Mouse (Mus musculus) kidney, embryonic 16.5 days (tissue): ENCODE data around the gene Pla2g12b. TPM values are rescaled to one million over a fixed set of nuclear protein-coding genes. Genes with fewer than 3 reads are reported as not detected.
"Not testable (repeated sequence)": the region's sequence is repeated elsewhere in the genome, so short reads cannot be mapped to it uniquely, and the experiment has no call there.

ENCODE experiments used
- ATAC-seq: fragments of 200-750 bp; cut with Nextera tagmentation; 2 replicates; pipeline ENCODE4 v1.8.0; 2017; ENCODE audit warnings: moderate TSS enrichment; ENCODE audit not compliant: low FRiP score, low TSS enrichment
- H3K27ac ChIP-seq: fragments of 300-500 bp; sonication (generic); 2 replicates; pipeline ENCODE4 v1.5.1; 2014; ENCODE audit warnings: low read length
- H3K27me3 ChIP-seq: fragments of 300-500 bp; sonication (generic); 2 replicates; pipeline ENCODE4 v1.6.1; 2014; ENCODE audit warnings: low read length, control low read depth, mixed read lengths; ENCODE audit not compliant: insufficient read depth
- H3K36me3 ChIP-seq: fragments of 300-500 bp; sonication (generic); 2 replicates; pipeline ENCODE4 v1.6.1; 2014; ENCODE audit warnings: low read length, control low read depth, mixed read lengths; ENCODE audit not compliant: insufficient read depth
- H3K4me1 ChIP-seq: fragments of 300-500 bp; sonication (generic); 2 replicates; pipeline ENCODE4 v1.6.1; 2014; ENCODE audit warnings: low read length, control low read depth, mixed read lengths; ENCODE audit not compliant: insufficient read depth
- H3K4me2 ChIP-seq: fragments of 300-500 bp; sonication (generic); replicated peaks from 2 replicates; pipeline ENCODE4 v1.6.1; 2014; ENCODE audit warnings: low read depth, low read length
- H3K4me3 ChIP-seq: fragments of 300-500 bp; sonication (generic); 2 replicates; pipeline ENCODE4 v1.5.1; 2014; ENCODE audit warnings: mild to moderate bottlenecking, low read length
- H3K9ac ChIP-seq: fragments of 300-500 bp; sonication (generic); replicated peaks from 2 replicates; pipeline ENCODE4 v1.6.1; 2014; ENCODE audit warnings: low read length
- H3K9me3 ChIP-seq: fragments of 300-500 bp; sonication (generic); 2 replicates; pipeline ENCODE4 v1.6.1; 2016; ENCODE audit warnings: low read length, control low read depth
- WGBS: fragments of 180-500 bp; shearing (Covaris S2); extraction: QIAGEN DNeasy Blood & Tissue Kit; methylation state at CpG from one replicate; pipeline ENCODE4 v1.1.7; 2014; 5-methylcytosine and 5-hydroxymethylcytosine counted together
- polyA plus RNA-seq: library from polyadenylated mRNA; unstranded; fragments of >200 nt; fragmentation: Nextera tagmentation; extraction: Ambion mirVana; gene quantifications from 2 replicates; pipeline ENCODE4 v1.2.1, GENCODE M21; 2015

Gene Pla2g12b
- polyA plus RNA-seq, 1 experiment from 2014 or later: 0.44 TPM

DNA sequence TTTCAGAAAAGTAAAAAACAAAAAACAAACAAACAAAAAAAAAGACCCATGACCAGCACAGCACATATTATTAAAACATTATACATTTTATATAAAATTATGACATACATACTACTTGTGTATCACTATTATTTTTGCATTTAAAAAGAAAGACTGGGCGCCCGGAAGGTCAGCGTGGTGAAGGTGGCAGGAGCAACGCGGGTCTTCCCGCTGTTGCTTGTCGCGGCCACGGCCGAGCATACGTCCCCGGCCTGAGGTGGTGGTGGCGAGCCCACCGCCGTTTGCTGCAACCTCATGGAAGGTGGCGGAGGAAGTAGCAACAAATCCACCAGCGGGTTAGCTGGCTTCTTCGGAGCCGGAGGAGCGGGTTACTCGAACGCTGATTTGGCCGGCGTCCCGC, 8.0 kb upstream of the Pla2g12b start, which contains the start of gene Gm10273:
Gene Gm10273 (plus strand): TSS at position 172 of the 400 bp plus-strand sequence.
- not testable (repeated sequence) for H3K9me3 ChIP-seq, H3K27ac ChIP-seq, H3K9ac ChIP-seq, ATAC-seq, H3K36me3 ChIP-seq, H3K4me3 ChIP-seq, H3K27me3 ChIP-seq, H3K4me2 ChIP-seq, H3K4me1 ChIP-seq
- WGBS: 92% methylated on average over 9 of the region's 25 CpGs

DNA sequence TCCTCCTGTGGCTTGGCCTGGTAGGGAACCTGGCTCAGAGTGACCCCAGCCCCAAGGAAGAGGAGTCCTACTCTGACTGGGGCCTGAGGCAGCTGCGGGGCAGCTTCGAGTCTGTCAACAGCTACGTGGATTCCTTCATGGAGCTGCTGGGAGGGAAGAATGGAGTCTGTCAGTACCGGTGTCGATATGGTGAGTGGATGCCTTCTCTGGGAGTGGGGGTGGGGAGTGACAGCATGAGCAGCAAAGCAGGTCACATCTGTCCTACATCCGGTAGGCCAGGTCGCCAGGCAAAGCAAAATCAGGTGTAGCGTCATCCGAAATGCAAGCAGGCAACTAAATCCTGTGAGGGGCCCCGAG, 311 bp downstream of the Pla2g12b start:
- no peak overlapping the region for H3K4me3 ChIP-seq
- no peak overlapping the region for H3K27ac ChIP-seq
- no peak for ATAC-seq
- no peak overlapping the region for H3K4me2 ChIP-seq
- WGBS: 83% methylated on average over 10 of the region's 10 CpGs
- no peaks in the 10 kb centered on the region for H3K27me3 ChIP-seq
- H3K36me3 ChIP-seq: no peaks in the 10 kb centered on the region
- H3K4me1 ChIP-seq: peaks cover 9% of the 10 kb centered on the region; the same call in 1 of the 2 replicates
- H3K9me3 ChIP-seq: no peaks in the 10 kb centered on the region
- H3K9ac ChIP-seq: 0 out of 2 replicates have a peak overlapping the region, but pooled peaks have one; percentile 31

DNA sequence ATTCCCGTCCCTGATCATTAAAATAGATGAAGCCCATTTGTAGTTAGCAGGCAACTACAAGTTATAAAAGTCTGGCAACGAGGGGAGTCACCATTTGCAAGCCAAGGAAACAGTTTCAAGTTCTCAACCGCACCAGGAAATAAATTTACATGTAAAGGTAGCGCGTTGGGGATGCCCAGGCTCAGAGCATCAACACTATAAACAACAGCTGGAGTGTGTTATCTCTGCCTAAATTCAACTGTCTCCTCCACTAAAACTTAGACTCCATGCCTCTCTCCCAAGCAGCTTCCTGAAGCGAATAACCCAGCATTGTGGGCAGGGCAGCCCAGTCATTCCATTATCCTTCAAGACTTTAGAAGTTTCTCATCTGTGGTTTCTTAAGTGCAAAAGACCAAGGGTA, 5.0 kb downstream of the Pla2g12b start:
- Histone ChIP-seq H3K27me3 (no peaks in the 10 kb centered on the region), H3K9ac (no peak overlapping the region), H3K36me3 (no peaks in the 10 kb centered on the region), H3K9me3 (no peaks in the 10 kb centered on the region), H3K4me2 (peak overlapping the region; percentile 19; the same call in 1 of the 2 replicates), H3K4me3 (no peak overlapping the region), H3K27ac (no peak overlapping the region), H3K4me1 (peaks cover 13% of the 10 kb centered on the region; the same call in 1 of the 2 replicates)
- ATAC-seq: peak; percentile 62; the same call in 1 of the 2 replicates
- 15% methylated on average over 6 of the region's 6 CpGs for WGBS

DNA sequence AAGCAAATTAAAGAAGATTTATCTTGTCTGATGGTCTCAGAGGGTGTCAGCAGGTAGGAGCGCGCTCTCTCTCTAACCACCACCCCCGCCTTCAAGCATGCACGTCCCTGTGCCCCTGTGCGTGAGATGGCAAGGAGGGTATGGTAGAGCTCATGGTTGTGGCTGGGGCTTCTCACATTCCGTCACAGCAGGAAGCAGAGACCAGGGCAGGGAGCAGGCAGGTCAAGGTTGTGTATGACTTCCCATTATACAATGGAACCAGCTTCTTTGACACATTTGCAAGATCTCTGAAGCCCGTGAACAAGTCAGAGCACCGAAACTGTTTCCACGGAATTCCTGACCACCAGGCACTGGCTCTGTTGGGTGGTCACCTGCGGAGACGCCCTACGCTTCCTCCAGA, 6.8 kb downstream of the Pla2g12b start:
- 54% methylated on average over 12 of the region's 12 CpGs for WGBS
- peaks cover 13% of the 10 kb centered on the region; the same call in 1 of the 2 replicates for H3K4me1 ChIP-seq
- H3K9me3 ChIP-seq: peaks cover 3% of the 10 kb centered on the region; the same call in 1 of the 2 replicates
- no peak for ATAC-seq
- H3K9ac ChIP-seq: no peak overlapping the region
- H3K27me3 ChIP-seq: no peaks in the 10 kb centered on the region
- no peaks in the 10 kb centered on the region for H3K36me3 ChIP-seq
- H3K4me3 ChIP-seq: no peak overlapping the region
- H3K27ac ChIP-seq: no peak overlapping the region
- no peak overlapping the region for H3K4me2 ChIP-seq

DNA sequence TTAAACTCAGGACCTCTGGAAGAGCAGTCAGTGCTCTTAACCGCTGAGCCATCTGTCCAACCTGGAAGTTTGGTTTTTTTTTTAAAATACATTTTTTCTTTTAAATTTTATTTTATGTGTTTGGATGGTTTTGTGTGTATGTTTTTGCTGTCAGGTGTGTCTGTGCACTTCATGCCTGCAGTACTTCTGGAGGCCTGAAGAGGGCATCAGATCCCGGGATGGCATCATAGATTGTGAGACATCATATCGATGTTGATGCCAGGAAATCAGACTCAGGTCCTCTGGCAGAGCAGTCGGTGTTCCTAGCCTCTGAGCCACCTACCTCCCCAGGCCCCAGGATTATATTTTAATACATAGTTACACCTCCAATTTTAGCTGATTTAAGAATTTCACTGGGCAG, 10.3 kb downstream of the Pla2g12b start:
- 92% methylated on average over 4 of the region's 4 CpGs for WGBS
- H3K27me3 ChIP-seq: no peaks in the 10 kb centered on the region
- H3K9ac ChIP-seq: no peak overlapping the region
- no peak overlapping the region for H3K4me2 ChIP-seq
- no peaks in the 10 kb centered on the region for H3K36me3 ChIP-seq
- H3K9me3 ChIP-seq: peaks cover 3% of the 10 kb centered on the region; the same call in 1 of the 2 replicates
- 0 out of 2 replicates have a peak, but pooled peaks cover 4% of the 10 kb centered on the region for H3K4me1 ChIP-seq
- H3K4me3 ChIP-seq: no peak overlapping the region
- no peak for ATAC-seq
- no peak overlapping the region for H3K27ac ChIP-seq

DNA sequence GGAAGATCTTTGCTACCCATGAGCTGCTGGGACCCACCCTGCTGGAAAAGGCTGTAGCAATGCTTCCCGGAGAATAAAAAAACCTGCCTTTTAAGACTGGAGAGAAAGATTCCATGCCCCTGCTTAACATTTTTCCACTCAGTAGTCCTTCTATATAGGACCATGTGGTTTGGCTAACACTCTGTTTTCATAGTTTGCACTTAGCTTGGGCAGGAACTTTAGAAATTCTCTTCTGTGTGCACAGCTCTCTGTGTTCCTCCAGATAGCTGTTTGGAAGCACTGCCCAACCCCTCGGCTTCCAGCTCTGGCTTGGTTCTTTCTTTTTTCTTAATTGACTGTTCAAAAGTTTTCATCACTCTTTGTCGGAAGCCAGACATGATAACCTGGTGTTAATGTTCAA, 13.2 kb downstream of the Pla2g12b start:
- 87% methylated on average over 3 of the region's 3 CpGs for WGBS
- no peaks in the 10 kb centered on the region for H3K36me3 ChIP-seq
- no peaks in the 10 kb centered on the region for H3K27me3 ChIP-seq
- no peaks in the 10 kb centered on the region for H3K4me1 ChIP-seq
- H3K4me3 ChIP-seq: no peak overlapping the region
- no peak overlapping the region for H3K4me2 ChIP-seq
- no peak for ATAC-seq
- no peak overlapping the region for H3K27ac ChIP-seq
- peaks cover 3% of the 10 kb centered on the region; the same call in 1 of the 2 replicates for H3K9me3 ChIP-seq
- no peak overlapping the region for H3K9ac ChIP-seq

DNA sequence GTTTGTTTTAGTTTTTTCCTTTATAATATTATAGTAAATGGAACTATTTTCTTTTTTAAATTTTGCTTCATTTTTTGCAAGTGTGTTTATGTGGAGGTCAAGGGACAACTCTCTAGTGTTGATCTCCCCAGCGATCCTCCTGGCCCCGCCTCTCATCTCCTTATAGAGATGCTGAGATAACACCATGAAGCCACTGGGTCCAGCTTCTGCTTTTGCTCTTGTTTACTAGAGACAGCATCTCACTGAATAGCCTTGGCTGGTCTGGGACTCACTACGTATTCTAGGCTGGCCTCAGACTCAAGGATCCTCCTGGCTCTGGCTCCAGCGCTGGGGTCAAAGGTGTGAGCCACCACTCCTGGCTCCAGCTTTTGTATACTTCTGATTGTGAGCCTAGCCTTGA, 16.1 kb downstream of the Pla2g12b start:
- Histone ChIP-seq H3K36me3 (no peaks in the 10 kb centered on the region), H3K4me1 (peaks cover 7% of the 10 kb centered on the region), H3K27ac (no peak overlapping the region), H3K9me3 (no peaks in the 10 kb centered on the region), H3K4me3 (no peak overlapping the region), H3K9ac (no peak overlapping the region), H3K27me3 (no peaks in the 10 kb centered on the region), H3K4me2 (no peak overlapping the region)
- 94% methylated on average over 4 of the region's 4 CpGs for WGBS
- no peak for ATAC-seq

DNA sequence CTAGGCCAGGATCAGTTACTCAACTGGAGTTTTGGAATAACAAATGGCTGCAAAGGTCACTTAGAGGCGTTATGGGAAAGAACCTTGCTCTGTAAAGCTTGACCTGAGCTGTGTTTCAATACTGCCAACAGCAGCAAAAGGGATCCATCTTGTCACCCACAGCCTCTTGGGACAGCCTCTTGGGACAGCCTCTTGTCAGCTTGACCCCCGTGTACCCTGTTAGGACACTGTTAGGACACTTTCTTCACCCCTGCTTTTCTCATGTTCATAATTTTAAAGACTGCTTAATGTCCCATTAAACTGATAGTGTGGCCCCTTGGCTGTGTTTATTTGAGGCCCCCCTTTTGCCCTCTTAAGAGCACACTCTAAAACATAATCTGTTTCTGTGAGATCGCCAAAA, 21.0 kb downstream of the Pla2g12b start:
- 0 out of 2 replicates have a peak, but pooled peaks cover 2% of the 10 kb centered on the region for H3K27me3 ChIP-seq
- no peak overlapping the region for H3K4me2 ChIP-seq
- H3K9ac ChIP-seq: no peak overlapping the region
- H3K36me3 ChIP-seq: no peaks in the 10 kb centered on the region
- peaks cover 16% of the 10 kb centered on the region for H3K4me1 ChIP-seq
- no peak overlapping the region for H3K27ac ChIP-seq
- no peaks in the 10 kb centered on the region for H3K9me3 ChIP-seq
- ATAC-seq: peak; percentile 86
- WGBS: 21% methylated on average over 3 of the region's 3 CpGs
- H3K4me3 ChIP-seq: no peak overlapping the region

DNA sequence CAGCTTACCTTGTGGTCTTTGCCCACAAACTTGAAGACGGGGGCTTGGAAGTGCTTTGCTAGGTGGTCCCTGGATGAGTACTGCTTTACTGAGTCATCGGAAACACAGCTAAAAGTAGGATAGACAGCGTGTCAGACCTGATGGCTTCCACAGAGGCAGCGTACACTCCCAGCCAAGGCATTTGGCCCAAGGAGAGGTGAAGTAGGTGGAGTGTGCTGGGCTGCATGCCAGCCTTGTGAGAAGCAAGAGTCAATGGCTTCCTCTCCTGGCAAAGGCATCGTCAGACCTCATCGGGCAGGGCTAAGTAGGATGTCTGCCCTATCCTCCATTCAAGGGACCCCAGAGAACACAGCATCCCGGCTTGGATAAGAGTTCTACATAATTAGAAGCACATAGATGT, 21.9 kb downstream of the Pla2g12b start:
- no peak for ATAC-seq
- Histone ChIP-seq H3K9me3 (no peaks in the 10 kb centered on the region), H3K4me3 (no peak overlapping the region), H3K4me2 (no peak overlapping the region), H3K9ac (no peak overlapping the region), H3K4me1 (peaks cover 20% of the 10 kb centered on the region), H3K27me3 (0 out of 2 replicates have a peak, but pooled peaks cover 2% of the 10 kb centered on the region), H3K36me3 (no peaks in the 10 kb centered on the region), H3K27ac (no peak overlapping the region)
- WGBS: 79% methylated on average over 7 of the region's 7 CpGs

DNA sequence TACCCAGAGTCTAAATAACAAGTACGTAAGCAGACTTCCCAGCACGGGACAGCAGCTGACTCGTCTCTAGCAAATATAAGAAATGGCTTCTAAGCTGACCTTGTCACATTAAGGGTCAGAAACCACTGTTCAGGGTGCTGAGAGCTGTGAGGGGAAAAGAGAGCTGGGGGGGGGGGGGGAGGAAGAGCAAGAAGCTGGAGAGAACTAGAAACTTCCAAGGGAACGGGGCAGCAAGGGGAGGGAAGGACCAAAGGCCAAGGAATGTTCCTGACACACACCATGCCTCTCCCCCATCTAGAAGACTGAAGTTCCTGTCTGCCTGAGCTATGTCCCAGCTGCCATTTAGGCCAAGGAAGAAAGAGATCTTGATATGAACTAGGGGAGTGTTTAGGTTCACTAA, 22.9 kb downstream of the Pla2g12b start:
- 37% methylated on average over 4 of the region's 4 CpGs for WGBS

More for the DNA sequence above, 22.9 kb downstream of the Pla2g12b start:
- no peak overlapping the region for H3K4me2 ChIP-seq
- no peak overlapping the region for H3K4me3 ChIP-seq
- H3K27me3 ChIP-seq: peaks cover 6% of the 10 kb centered on the region; the same call in 1 of the 2 replicates
- H3K36me3 ChIP-seq: no peaks in the 10 kb centered on the region
- H3K4me1 ChIP-seq: peaks cover 25% of the 10 kb centered on the region
- no peaks in the 10 kb centered on the region for H3K9me3 ChIP-seq
- ATAC-seq: no peak
- H3K27ac ChIP-seq: no peak overlapping the region
- no peak overlapping the region for H3K9ac ChIP-seq
